Mouse (Mus musculus): ENCODE measurements around the gene Kctd18. TPM values are rescaled to one million over a fixed set of nuclear protein-coding genes. Genes with fewer than 3 reads are reported as not detected.
"Not testable (repeated sequence)": the region's sequence is repeated elsewhere in the genome, so short reads cannot be mapped to it uniquely, and the experiment has no call there.

The Kctd18 gene
- polyA plus RNA-seq, 1 experiment = 1.5 TPM

DNA sequence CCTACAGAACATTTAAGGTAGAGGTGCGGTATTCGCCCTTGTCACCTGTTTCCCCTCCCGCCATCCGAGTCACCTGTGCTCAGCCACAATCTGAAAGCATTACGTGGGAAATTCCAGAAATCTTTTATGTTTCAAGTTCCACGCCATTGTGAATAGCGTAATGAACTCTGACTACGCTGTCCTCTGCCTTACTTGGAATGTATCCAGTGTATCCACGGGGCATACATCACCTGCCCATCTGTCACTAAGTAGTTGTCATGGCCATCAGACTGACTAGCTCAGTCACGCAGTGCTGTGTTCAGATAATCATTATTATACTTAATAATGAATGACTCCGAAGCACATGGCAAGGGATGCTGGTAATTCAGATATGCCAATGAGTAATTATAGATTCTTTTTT lies 36.8 kb upstream of the Kctd18 start:
- WGBS = 85% methylated on average over 11 of the region's 11 CpGs
- no peaks in the 10 kb centered on the region for H3K4me1 ChIP-seq (ENCODE audit: control insufficient read depth, insufficient read depth, insufficient read length, low read length)
- H3K27ac ChIP-seq (ENCODE audit: insufficient read depth, low read depth, low read length) = no peak overlapping the region
- H3K4me3 ChIP-seq (ENCODE audit: low read depth, low read length) = no peak overlapping the region
- H3K36me3 ChIP-seq (ENCODE audit: control insufficient read depth, insufficient read depth, low read length) = no peaks in the 10 kb centered on the region
- TF ChIP-seq CTCF (IDR thresholded peaks at IDR 0.05; ENCODE audit: extremely low read depth, insufficient read length, insufficient replicate concordance, low read depth, low read length) (no peak), POLR2A (IDR thresholded peaks at IDR 0.05; ENCODE audit: low read depth, low read length) (no peak)
- no peaks in the 10 kb centered on the region for H3K27me3 ChIP-seq (ENCODE audit: control insufficient read depth, insufficient read depth, low read length)

DNA sequence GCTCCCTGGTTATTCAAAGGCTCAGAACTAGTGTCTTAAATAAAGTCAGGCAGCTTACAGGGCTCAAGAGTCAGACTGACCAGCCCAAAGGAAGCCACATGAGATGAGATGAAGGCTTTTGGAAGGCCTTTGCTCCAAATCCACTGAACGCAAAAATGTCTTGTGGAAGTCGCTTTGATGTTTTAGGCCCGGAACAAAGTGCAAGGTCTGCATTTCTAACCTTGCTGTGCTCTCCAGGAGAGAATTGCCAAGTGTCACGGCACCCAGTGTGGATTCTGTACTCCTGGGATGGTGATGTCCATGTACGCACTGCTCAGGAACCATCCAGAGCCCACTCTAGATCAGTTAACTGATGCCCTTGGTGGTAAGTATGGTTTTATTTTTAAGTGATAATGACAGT lies 30.4 kb upstream of the Kctd18 start:
- H3K4me3 ChIP-seq (ENCODE audit: low read depth, low read length) = no peak overlapping the region
- no peaks in the 10 kb centered on the region for H3K27me3 ChIP-seq (ENCODE audit: control insufficient read depth, insufficient read depth, low read length)
- H3K27ac ChIP-seq (ENCODE audit: insufficient read depth, low read depth, low read length) = no peak overlapping the region
- H3K36me3 ChIP-seq (ENCODE audit: control insufficient read depth, insufficient read depth, low read length) = no peaks in the 10 kb centered on the region
- WGBS = 83% methylated on average over 5 of the region's 5 CpGs
- H3K4me1 ChIP-seq (ENCODE audit: control insufficient read depth, insufficient read depth, insufficient read length, low read length) = no peaks in the 10 kb centered on the region
- no peak for TF ChIP-seq POLR2A (IDR thresholded peaks at IDR 0.05; ENCODE audit: low read depth, low read length)

DNA sequence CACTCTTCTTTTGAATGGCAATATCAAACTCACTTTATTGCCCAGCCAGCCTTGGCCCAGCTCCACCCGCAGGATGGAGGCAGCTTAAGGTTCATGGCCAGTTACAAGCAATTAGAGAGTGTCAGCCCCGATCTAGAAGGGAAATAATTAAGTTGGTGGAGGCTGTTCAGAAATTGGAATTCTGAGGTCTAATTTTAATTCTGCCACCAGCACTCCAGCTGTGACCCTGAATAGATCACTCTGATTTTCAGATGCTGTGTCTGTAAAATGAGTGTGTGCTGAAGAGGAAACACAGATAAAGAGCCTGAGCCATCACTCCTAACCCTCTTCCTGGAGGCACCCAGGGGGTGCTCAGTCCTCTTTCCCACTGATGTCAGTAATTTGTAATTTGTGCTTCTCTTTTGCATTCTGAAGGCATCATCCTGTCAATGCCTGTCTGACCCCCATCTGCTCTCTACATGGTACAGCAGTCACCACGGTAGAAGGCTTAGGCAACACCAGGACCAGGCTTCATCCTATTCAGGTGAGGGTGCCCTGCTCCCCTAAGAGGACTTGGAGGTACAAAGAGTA lies 28.1 kb upstream of the Kctd18 start:
- no peaks in the 10 kb centered on the region for H3K4me1 ChIP-seq (ENCODE audit: control insufficient read depth, insufficient read depth, insufficient read length, low read length)
- no peaks in the 10 kb centered on the region for H3K36me3 ChIP-seq (ENCODE audit: control insufficient read depth, insufficient read depth, low read length)
- no peak overlapping the region for H3K27ac ChIP-seq (ENCODE audit: insufficient read depth, low read depth, low read length)
- TF ChIP-seq POLR2A (IDR thresholded peaks at IDR 0.05; ENCODE audit: low read depth, low read length) (no peak), CTCF (IDR thresholded peaks at IDR 0.05; ENCODE audit: extremely low read depth, insufficient read length, insufficient replicate concordance, low read depth, low read length) (no peak)
- H3K27me3 ChIP-seq (ENCODE audit: control insufficient read depth, insufficient read depth, low read length) = no peaks in the 10 kb centered on the region
- 66% methylated on average over 3 of the region's 3 CpGs for WGBS
- H3K4me3 ChIP-seq (ENCODE audit: low read depth, low read length) = no peak overlapping the region

DNA sequence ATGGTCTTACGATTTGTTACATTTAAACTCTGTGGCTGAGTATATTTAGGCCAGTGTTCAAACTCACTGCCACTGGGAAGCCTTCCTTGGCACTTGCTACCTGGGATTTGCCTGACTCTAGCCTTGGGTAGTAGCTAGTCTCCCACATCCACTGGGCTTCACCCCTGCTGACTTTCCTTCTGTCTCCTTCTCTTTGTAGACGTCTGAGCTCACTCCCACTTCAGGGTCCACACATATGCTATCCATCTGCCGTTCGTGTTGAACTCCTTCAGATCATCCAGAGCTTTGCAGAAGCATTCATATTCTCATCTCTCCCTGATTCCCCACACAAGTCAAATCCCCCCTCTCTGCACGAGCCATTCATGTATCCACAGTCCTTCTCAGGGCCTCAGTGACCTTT lies 26.8 kb upstream of the Kctd18 start:
- no peak for TF ChIP-seq POLR2A (IDR thresholded peaks at IDR 0.05; ENCODE audit: low read depth, low read length)
- TF ChIP-seq CTCF (IDR thresholded peaks at IDR 0.05; ENCODE audit: extremely low read depth, insufficient read length, insufficient replicate concordance, low read depth, low read length) = no peak
- Histone ChIP-seq H3K36me3 (ENCODE audit: control insufficient read depth, insufficient read depth, low read length) (no peaks in the 10 kb centered on the region), H3K27me3 (ENCODE audit: control insufficient read depth, insufficient read depth, low read length) (no peaks in the 10 kb centered on the region), H3K27ac (ENCODE audit: insufficient read depth, low read depth, low read length) (no peak overlapping the region), H3K4me1 (ENCODE audit: control insufficient read depth, insufficient read depth, insufficient read length, low read length) (no peaks in the 10 kb centered on the region), H3K4me3 (ENCODE audit: low read depth, low read length) (no peak overlapping the region)
- WGBS = 73% methylated on average over 5 of the region's 5 CpGs

DNA sequence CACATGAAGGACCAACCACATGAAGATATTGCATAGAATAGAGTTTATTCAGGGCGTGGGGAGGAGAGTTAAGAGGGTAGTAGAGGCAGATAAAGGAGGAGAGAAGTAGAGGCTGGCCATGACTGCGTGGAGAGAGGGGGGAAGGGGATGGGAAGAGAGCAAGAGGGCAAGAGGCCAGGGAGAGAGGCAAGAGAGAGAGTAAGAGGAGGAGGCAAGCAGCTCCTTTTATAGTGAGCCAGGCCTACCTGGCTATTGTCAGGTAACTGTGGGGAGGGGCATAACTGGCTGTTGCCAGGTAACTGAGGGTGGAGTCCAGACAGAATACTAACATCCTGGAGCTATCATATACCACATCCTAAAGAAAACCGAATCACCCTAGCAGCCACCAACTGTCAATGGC lies 26.3 kb upstream of the Kctd18 start:
- no peaks in the 10 kb centered on the region for H3K36me3 ChIP-seq (ENCODE audit: control insufficient read depth, insufficient read depth, low read length)
- H3K4me1 ChIP-seq (ENCODE audit: control insufficient read depth, insufficient read depth, insufficient read length, low read length) = no peaks in the 10 kb centered on the region
- no peak overlapping the region for H3K27ac ChIP-seq (ENCODE audit: insufficient read depth, low read depth, low read length)
- no peak for TF ChIP-seq CTCF (IDR thresholded peaks at IDR 0.05; ENCODE audit: extremely low read depth, insufficient read length, insufficient replicate concordance, low read depth, low read length)
- TF ChIP-seq POLR2A (IDR thresholded peaks at IDR 0.05; ENCODE audit: low read depth, low read length) = no peak
- no peaks in the 10 kb centered on the region for H3K27me3 ChIP-seq (ENCODE audit: control insufficient read depth, insufficient read depth, low read length)
- WGBS = 39% methylated on average over 3 of the region's 3 CpGs
- H3K4me3 ChIP-seq (ENCODE audit: low read depth, low read length) = no peak overlapping the region

DNA sequence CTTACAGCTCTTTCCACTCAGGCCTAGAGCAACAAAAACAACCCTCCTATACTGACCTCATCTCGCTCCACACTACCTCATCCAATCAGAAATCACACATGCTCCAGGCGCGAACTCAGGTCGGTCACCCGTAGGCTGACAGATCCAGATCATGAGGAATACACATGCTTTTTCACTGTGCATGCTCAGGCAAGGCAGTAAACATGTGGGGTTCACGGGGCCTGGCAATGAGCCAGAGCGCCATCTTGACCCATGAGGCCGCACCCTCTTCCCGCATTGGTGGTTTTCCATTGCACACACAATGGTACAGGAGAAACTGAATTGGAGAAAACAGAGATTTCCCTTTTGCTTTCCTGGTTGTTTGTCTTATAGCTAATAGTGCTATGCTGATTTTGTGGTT lies 18.6 kb upstream of the Kctd18 start:
- not testable (repeated sequence) for H3K36me3 ChIP-seq (ENCODE audit: control insufficient read depth, insufficient read depth, low read length); H3K4me3 ChIP-seq (ENCODE audit: low read depth, low read length); H3K27me3 ChIP-seq (ENCODE audit: control insufficient read depth, insufficient read depth, low read length); H3K27ac ChIP-seq (ENCODE audit: insufficient read depth, low read depth, low read length); H3K4me1 ChIP-seq (ENCODE audit: control insufficient read depth, insufficient read depth, insufficient read length, low read length)
- WGBS = 88% methylated on average over 9 of the region's 9 CpGs

DNA sequence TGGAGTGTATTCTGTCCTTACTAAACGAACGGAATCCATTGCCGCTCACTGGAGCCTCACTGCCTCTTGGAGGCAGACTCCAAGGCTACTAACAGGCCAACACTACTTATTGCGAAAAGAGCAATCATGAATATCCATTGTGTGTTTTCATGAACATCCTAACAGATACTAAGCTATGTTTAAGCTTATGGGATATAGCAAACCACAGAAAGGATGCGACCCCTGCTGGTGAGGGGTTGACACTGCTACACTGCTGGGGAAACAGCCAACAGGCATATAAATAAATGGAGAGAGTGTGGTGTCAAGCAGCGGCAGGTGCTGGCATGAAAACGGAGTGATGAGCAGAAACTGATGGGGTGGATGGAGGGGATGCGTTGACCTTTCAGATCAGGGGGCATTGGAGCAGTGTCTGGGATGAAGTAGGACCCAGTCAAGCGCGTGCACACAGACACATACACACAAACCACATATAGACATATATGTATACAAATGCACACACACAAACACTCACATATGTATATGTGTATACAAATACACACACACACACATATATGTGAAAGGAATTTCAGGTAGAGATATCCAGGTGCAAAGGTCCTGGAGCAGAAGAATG lies 12.5 kb upstream of the Kctd18 start:
- Histone ChIP-seq H3K4me1 (ENCODE audit: control insufficient read depth, insufficient read depth, insufficient read length, low read length) (no peaks in the 10 kb centered on the region), H3K27ac (ENCODE audit: insufficient read depth, low read depth, low read length) (no peak overlapping the region), H3K36me3 (ENCODE audit: control insufficient read depth, insufficient read depth, low read length) (no peaks in the 10 kb centered on the region), H3K4me3 (ENCODE audit: low read depth, low read length) (no peak overlapping the region), H3K27me3 (ENCODE audit: control insufficient read depth, insufficient read depth, low read length) (no peaks in the 10 kb centered on the region)
- TF ChIP-seq POLR2A (IDR thresholded peaks at IDR 0.05; ENCODE audit: low read depth, low read length) = no peak
- peak; percentile 84; the same call in 1 of the 2 replicates for TF ChIP-seq CTCF (IDR thresholded peaks at IDR 0.05; ENCODE audit: extremely low read depth, insufficient read length, insufficient replicate concordance, low read depth, low read length)
- 61% methylated on average over 10 of the region's 10 CpGs for WGBS

Measured in small intestine, adult 2 months (tissue).